Mouse (Mus musculus) neural tube, embryonic 14.5 days (tissue): ENCODE measurements around the gene Pax8. TPM values are rescaled to one million over a fixed set of nuclear protein-coding genes. Genes with fewer than 3 reads are reported as not detected.

Source experiments
- polyA plus RNA-seq: library from polyadenylated mRNA; unstranded; fragments of >200 nt; fragmentation: Nextera tagmentation; extraction: Ambion mirVana; gene quantifications from 2 replicates; pipeline ENCODE4 v1.2.1, GENCODE M21; 2014

The Pax8 gene
- polyA plus RNA-seq, 1 experiment from 2014 or later = 64.1 TPM

Other genes with a start within 250 kb of the Pax8 start
- gene Il1f5, start 198.6 kb downstream of the Pax8 start, polyA plus RNA-seq = not detected in 2 replicates
- not detected in 2 replicates for gene Il1f10, start 184.4 kb downstream of the Pax8 start, polyA plus RNA-seq
- 0.13 TPM in 1 of 2 replicates, not detected in the other for gene Il1rn, start 138.7 kb downstream of the Pax8 start, polyA plus RNA-seq
- gene Psd4, start 108.0 kb downstream of the Pax8 start, polyA plus RNA-seq = 0.52 and 1.4 TPM in 2 replicates